Mouse (Mus musculus): ENCODE measurements around the gene Lcat.
A peak's percentile ranks its signal among the peaks of the same experiment; 100 is the strongest.

Gene Lcat

DNA sequence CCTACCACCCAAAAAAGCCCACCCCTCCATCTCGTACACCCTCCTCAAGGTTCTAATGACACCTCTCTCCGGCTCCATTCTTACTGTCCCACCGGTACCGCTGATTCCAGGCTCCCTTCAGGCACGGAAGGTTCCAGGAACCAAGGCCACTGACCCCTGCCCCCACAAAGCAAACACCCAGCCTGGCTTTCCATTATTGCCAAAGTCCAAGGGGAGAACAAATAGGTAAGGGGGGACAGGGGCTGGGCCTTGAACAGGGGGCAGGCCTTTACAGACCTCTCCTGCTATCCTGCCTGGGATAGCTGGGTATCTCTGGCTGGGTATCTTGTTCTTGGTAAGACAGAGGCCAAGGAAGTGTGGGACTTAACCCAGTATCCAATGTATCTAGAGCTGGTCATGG is 640 bp downstream of the Lcat start:
- DNase-seq, result no peak

DNA sequence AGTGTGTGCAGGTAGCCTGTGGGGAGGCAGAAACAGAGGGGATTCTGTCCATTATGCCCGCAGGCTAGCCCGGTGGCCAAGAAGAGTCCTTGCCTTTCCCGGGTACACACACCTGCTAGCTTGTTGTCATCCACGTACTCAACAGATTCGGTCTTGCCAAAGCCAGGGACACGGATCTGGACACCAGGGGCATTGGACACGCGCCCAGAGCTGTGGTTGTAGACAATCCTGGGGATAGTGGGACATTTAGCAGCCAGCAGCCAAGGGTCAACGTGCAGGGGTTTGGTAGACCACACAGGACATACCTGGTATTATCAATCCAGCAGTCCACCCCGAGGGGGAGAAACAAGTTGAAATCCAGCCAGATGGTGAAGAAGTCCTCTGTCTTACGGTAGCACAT is 1.2 kb downstream of the Lcat start:
- DNase-seq, result no peak

DNA sequence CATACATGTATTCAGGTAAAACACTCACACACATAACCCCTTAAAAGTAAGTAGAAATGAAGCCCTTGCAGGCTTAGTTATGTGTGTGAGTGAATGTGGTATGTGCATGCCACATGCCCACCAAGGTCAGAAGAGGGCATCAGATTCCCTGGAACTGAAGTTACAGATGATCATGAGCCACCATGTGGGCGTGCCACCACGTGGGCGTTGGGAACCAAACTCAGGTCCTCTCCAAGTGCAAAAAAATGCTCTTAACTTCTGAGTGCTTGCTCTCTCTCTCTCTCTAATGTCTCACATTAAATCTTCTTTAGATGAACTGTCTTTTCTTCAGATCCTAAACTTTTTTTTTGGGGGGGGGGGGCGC is 4.9 kb downstream of the Lcat start, which contains the start of gene Psmb10:
Gene Psmb10 (minus strand): TSS at position 139 of the 364 bp plus-strand sequence.
- DNase-seq, result peak; percentile 38

DNA sequence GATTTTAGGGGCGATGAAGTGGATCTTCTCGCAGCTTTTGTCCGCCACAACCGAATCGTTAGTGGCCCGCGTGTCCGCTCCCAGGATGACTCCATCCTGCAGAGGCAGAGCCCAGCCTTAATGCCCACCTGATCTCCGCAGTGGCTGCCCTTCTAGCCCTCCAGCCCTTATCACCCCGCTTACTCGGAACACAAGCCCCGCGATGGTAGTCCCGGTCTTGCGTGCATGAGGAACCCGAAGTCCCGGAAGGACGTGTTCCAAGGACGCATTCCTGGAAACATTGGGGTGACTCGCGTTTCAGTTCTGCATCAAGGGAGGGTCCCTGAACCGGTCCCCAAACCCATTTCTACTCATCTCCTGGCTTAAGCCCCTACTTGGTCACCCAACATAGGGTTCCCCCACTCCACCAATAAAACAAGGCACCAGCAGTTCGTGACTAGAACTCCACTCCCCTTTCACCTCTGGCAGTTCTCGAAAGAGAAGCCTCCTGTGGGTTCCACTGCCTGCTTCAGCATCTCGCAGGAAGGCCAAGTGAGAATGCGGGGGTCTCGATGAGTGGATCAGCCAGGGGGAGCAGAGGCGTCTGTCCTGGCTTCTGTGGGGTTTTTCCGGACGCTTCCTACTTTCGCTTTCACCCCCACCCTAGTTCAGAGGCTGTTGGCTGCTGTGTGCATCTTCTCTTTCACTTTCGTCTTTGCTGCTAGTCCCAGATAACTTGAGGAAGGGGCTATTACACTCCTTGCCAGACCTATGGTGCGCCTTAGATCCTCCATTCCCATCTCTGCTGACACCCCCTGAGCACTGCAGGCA is 5.5 kb downstream of the Lcat start:
- peak; percentile 64 for DNase-seq

DNA sequence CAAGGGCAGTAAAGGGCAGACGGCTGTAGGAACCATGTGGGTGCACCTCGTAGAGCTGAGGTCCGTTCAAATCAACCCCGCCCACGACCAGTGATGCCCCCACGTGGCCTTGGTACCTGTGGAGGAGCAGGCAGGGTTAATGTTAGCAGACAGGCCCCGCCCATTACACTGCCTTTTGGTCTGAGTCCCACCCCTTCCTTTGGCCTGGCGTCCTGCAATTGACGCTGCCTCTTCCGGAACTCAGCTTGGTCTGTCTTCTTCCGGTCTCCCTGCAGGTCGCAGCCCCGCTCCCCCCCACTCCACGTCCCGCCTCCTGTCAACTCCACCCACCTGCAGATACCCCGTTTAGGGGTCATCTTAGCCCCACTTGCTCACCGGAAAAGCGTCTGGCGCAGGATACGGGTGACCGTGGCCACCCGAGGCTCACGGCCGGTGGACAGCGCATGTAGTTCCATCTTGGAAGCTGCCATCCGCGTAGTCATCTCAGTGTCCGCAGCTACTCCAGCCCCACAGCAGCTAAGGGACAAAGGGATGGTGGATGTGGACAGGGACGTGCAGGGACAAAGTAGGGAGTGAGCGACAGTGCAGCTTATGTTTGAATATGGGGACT is 6.2 kb downstream of the Lcat start:
- DNase-seq, result peak; percentile 94

DNA sequence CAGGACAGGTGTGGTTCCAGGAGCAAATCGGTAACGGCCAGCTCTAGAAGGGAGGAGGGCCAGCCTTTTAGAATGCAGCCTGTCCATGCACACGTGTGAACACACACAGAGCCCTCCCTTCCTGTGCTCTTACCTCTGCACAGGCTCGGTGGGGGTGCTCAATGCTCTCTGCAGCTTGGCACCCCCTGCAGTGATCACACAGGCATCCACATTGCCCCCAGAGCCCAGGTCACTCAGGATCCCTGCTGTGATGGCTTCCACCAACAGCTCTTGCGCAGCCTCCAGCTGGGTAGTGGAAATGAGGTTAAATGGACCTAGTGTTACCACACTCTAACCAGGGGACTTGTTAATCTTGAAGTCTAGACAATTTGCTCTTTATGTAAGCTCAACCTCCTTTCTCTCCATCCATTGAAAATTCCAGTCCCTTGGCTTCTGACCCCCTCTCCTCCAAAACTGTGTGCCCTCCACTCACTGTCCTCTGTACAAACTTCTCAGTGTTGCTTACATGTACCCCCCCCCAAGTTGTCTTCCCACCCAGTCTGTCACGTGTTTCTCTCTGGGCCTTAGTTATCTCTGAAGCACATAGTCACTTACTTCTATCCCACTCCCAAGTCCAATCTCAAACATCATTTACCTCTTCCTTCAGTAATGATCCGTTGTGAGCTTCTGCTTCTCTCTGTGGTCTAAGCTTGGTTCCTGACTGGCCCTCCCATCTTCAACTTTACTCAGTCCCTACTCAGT is 7.1 kb downstream of the Lcat start:
- peak; percentile 53 for DNase-seq

DNA sequence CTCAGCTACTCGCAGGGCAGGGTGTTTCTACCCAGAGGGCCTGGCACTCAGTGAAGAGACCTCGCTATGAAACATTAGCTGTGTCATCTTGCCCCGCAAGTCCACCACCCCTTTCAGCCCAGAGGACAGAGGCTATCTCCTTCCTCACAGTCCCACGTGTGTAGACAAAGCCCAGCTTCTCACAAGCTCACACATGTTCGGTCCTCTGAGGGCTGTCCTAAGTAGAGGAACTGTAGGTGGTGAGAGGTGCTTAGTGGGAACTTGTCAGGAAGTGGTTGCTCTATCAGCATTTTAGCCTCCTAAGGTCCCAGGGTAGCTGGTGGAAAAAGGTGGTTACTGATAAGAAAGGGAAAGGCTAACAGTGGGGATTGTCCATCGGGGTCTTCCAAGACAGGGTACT is 8.1 kb downstream of the Lcat start:
- no peak for DNase-seq

DNA sequence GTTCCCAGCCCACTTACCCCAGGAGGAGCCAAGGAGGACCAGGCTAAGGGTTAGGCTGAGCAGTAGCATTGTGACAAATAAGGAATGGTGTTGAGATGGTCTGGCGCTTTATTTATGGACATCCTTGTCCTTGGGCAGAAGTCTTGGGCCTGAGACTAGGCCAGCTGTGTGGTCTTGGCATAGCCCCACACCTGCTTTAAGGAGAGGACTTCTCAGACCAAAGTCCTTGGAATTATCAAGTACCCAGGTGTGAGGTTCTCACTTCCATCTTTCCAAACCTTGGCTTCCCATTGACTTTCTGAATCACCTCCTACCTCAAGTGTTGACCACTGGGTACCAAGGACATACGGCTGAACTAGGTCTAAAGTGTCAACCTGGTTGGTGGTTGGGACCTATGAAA is 9.4 kb downstream of the Lcat start, which contains the start of gene Ctrl:
Gene Ctrl (minus strand): TSS at position 101 of the 400 bp plus-strand sequence.
- DNase-seq, result no peak

DNA sequence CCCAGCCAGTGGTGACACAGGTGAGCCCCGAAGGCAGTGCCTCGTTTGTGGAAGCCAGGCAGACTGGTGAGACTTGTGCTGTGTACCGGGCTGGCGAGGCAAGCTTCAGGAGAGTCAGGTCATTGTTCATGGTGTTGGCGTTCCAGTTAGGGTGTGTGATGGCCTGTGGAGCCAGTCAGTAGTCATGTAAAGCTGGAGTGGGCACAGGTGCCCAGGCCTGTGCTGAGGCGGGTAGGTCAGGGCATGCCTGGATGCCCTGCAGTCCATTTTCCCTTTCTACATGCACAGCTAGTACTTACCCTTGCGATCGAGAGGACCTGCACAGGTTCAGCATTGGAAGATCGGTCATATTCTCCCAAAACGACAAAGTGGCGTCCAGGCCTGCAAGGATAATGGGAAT is 10.7 kb downstream of the Lcat start:
- DNase-seq, result no peak

DNA sequence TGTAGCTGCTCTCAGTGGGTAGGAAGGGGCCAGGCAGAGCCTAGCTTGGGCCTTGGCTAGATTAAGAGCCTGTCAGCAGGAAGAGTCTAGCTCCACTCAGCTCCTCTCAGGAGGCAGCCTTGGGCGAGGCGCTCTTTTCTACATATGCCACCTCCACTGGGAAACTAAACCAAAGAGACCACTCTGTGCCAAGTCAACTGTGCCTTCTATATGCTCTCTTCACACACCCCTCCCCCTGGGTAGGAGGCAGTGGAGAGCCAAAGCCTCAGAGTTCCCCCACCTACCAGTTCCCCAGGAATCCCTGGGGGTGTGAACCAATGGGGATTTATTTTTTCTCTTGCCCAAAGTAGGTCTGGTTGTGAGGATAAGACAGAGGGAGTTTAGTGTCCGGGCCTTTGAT is 11.9 kb downstream of the Lcat start:
- peak; percentile 26 for DNase-seq

DNA sequence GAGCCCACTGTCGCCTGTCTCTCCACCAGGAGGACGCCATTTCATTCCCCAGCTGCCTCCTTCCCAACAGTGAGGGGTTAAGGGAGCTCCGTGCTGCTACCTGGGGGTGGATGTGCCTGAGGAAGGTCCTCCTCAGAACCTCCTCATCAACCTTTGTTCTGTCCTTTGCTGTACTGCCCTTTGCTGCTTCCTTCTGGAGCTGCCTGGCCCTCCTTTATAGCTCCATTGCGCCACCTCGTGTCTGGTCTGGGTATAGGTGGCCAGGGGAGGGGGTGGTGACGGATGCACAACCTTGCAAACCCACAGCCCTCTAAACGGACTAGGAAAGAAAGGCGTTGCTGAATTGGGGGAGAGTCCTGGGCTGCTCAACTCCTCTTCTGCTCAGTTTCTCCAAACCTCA is 12.6 kb downstream of the Lcat start:
- peak; percentile 79 for DNase-seq

DNA sequence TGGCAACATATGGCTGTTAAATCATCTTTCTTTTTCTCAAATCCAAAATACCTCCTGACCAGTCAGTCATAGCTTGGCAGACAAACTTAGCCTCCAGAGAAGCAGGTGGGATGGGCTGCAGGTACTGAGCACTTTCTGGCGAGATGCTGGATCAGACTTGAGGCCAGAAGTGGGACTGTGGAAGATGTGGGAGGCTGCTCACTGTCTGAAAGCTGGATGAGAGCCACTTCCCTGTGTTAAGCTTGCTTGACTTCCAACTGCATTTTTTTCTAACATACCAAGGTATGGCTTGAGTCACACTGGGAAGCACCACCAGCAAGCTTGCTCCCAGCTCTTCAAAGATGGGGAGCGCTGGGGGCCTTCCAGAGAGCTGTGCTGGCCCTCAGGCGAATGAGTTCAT is 18.1 kb downstream of the Lcat start:
- DNase-seq, result no peak

DNA sequence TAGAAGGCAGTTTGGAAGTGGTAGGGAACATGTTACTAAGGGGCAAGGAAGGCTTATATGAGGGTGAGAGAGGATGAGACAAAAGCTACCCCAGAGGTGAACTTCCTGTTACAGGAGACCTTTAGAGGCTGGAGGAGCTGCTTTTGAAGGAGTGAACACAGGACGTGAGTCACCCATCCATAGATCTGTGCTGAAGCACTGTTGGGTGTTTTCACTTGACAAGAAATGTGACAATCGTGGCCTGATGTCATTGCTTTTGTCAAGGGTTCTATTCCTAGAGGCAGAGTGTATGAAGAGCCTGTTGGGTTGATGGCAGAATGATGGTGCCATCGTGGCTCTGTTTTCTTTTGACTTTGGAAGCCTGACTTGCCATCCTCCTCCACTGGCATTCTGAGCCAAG is 23.8 kb downstream of the Lcat start:
- DNase-seq, result no peak

DNA sequence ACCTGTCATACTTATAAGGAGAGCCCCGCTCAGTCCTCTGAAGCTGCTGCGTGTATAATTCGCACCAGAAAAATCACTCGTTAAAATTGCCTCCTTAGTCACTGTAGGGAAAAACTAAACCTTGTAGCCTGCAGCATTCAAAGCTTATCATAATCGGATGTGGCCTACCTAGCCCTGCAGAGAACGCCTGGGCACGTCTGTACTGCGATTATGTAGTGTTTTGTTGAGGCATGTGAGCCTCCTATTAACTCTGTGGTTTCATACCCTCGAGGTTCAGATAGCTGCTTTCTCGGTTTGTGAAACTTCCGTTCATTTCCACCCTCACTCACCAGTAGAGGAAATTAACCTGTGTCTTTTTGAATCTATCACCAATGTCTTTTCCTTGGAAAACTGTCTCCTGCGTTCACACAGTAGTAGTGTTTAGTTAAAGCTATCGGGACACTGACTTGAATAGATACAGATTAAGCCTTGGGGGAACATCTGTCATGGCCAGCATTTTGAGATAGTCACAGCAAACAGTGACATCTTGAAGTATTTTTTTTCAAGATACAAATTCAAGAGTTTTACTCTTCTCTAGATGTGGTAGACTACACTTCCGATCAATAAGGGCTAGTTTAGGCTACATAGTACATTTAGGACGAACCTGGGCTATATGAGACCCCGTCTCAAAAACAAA is 42.1 kb downstream of the Lcat start:
- DNase-seq, result no peak

DNA sequence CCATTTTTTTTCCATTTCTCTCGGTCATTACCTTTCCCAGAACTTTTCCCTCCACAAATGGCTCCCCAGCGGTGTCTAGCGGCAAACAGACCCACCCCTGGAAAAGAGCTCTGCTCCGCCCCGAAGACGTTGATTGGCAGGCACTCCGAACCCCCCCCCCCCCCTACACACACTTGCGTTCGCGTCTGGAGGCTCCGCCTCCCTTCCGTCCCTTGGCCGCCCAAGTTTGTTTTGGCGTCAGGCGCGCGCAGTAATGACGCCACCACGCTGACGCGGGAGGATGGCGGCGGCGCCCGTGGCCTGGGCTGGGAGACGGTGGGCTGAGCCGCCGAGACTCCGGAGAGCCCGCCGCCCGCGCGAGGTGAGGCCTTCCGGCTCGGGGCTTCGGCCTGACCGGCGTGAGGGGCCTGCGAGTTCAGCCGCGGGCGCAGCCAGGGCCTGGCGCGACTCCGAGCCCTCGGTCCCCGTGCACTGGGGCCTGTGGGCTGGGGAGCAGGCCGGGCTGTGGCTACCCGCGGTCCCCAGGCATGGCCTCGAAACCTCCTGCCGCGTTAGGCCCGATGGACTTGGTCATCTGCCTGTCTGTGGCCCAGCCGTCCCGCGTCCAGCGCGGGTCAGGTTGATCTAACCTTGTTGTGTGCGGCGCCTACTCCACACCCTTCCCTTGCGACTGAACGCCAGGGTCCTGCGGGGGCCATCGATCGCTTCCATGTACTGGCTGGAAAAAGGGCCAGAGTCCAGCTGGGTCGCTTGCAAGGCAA is 42.8 kb downstream of the Lcat start, which contains the start of gene Pskh1:
Gene Pskh1 (plus strand): TSS at position 262 of the 761 bp plus-strand sequence.
- DNase-seq, result peak; percentile 92

DNA sequence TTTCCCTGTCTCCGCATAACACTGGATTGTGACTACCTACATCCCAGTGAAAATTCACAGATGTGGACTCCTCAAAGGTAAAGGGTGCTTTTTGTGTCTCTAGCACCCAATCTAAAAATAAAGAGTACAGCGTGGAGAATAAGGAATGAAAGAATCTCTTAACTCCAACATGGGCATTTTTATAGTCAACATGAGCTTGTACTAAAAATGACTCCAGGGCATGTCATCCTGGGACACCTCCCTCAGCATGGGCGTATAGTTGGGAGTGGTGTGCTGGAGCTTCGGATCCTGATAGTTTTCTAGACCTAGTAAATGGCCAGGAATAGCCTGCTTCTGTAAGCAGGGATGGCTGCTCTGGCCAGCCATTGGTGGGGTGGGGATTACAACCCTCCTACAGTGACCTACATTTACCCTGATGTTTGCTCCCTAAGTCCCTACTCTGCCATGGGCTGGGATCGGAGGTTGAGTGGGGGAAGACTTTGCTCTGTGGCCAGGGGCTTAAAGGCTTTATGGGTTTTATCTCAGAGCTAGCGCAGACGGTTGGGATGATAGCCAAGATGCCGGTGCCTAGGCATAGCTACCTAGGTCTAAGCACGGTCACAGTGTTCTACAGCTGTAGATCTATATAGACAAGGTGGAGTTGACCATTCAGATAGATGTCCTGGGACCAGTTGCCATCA is 45.2 kb downstream of the Lcat start:
- no peak for DNase-seq

DNA sequence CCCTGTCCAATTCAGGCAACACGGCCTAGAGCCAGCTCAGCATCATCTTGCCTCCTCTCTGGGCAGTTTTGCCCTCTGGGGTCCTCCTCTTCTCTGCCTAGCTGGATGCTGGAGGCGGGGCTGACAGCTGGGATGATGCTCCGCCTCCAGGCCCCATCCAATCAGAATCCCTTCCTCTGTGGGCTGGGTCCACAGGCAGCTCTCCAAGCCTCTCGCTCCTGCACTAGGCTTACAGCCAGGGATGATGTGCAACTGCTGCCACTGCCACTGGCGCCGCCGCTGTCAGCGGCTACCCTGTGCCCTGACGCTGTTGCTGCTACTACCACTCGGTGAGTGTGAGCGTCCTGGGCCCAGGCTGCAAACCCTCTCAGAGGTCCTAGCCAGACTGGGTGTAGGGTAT is 49.8 kb downstream of the Lcat start, which contains the start of gene Nrn1l:
Gene Nrn1l (plus strand): TSS at position 229 of the 400 bp plus-strand sequence.
- peak; percentile 58 for DNase-seq

DNA sequence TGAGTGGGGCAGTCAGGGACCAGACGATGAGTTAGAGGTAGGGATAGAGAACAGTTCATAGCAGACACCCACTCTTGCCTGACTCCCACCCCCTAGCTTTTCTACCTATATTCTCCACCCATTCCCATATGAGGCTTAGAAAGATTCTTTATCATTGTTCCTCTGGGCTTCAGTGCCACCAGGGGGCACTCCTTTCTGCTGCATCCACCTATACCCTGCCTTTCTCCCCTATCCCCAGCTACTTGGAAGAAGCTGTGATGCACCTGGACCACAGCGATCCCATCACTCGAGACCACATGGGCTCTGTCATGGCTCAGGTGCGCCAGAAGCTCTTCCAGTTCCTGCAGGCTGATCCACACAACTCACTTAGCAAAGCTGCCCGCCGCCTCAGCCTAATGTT is 50.8 kb downstream of the Lcat start:
- no peak for DNase-seq

DNA sequence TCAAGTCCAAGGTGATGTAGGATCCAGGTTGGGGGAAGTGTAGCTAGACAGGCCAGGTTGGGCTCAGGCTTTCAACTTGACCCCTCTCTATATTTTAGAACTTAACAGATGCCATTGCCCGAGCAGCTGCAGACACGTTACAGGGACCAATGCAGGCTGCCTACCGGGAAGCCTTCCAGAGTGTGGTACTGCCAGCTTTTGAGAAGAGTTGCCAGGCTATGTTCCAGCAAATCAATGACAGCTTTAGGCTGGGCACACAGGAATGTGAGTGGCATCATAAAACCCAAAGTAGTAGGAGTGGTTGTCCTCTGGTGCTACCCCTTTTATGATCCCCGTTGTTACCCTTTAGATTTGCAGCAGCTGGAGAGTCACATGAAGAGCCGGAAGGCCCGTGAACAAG is 52.3 kb downstream of the Lcat start:
- no peak for DNase-seq

DNA sequence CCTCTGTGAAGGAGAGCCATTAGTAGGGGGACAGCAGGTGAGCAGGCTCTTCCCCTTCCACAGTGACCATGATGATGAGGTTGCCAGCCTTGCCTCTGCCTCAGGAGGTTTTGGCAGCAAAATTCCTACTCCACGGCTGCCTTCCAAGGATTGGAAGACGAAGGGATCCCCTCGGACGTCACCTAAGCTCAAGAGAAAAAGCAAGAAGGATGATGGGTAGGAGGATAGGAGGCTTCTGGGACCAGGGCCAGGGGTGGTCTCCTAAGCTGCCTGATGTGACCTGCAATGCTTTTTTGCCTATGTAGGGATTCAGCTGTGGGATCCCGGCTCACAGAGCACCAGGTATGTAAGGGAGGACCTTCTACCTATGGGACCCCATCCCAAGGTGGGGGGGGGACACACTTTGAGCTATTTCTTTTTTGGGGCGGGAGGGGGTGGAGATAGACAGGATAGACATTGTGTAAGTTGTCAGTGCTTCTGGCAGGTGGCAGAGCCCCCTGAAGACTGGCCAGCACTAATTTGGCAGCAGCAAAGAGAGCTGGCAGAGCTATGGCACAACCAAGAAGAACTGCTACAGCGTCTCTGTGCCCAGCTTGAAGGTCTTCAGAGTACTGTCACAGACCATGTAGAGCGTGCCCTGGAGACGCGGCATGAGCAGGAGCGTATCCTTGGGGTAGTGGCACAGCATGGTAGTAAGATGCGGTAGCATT is 53.3 kb downstream of the Lcat start:
- DNase-seq, result no peak
